Mouse (Mus musculus): Measurements from ENCODE around the gene Abca5.

GRCm38 (mm10) chr11:110306475-110307168 lies 30.9 kb downstream of the Abca5 start:
- TF ChIP-seq CTCF (IDR thresholded peaks at IDR 0.05; ENCODE audit: low read depth) (no peak), EP300 (optimal IDR thresholded peaks at IDR 0.05) (no peak)
